Mouse (Mus musculus) adrenal gland, adult (tissue): ENCODE measurements around the gene Matk.

ENCODE experiments used
- DNase-seq, 2 experiments: peaks; one replicate each; pipeline ENCODE4 v3.0.0; 2022 to 2023; ENCODE audit warnings: low spot score in 1 of 2; ENCODE audit not compliant: inconsistent age in 2 of 2

Matk gene

GRCm38 (mm10) chr10:81240876-81241275 lies 11.9 kb upstream of the Matk start:
- peak; percentile 12 to 75 for DNase-seq

- no peak for DNase-seq
Observed at GRCm38 (mm10) chr10:81242021-81242420, 10.7 kb upstream of the Matk start.

- DNase-seq, result no peak
Observed at GRCm38 (mm10) chr10:81244146-81244545, 8.6 kb upstream of the Matk start.

- DNase-seq, result peak; percentile 75 to 92
Observed at GRCm38 (mm10) chr10:81244595-81244994, 8.1 kb upstream of the Matk start.

- DNase-seq, result no peak
Observed at GRCm38 (mm10) chr10:81245166-81245565, 7.6 kb upstream of the Matk start.

- DNase-seq, result no peak
Observed at GRCm38 (mm10) chr10:81247804-81248203, 4.9 kb upstream of the Matk start.

GRCm38 (mm10) chr10:81249442-81249841 lies 3.3 kb upstream of the Matk start:
- no peak for DNase-seq

- DNase-seq, result no peak
Observed at GRCm38 (mm10) chr10:81254886-81255285, 2.2 kb downstream of the Matk start.

GRCm38 (mm10) chr10:81257158-81258039 lies 4.7 kb downstream of the Matk start:
- DNase-seq, result no peak

- no peak for DNase-seq
Observed at GRCm38 (mm10) chr10:81259225-81259884, 6.6 kb downstream of the Matk start.

- DNase-seq, result no peak
Observed at GRCm38 (mm10) chr10:81261025-81261424, 8.3 kb downstream of the Matk start.

- DNase-seq, result no peak
Observed at GRCm38 (mm10) chr10:81265540-81265939, 12.8 kb downstream of the Matk start.

GRCm38 (mm10) chr10:81266211-81267105 lies 13.7 kb downstream of the Matk start, which contains the start of the genes Mrpl54 and Apba3:
Gene Mrpl54 (minus strand): TSS chr10:81266934.
Gene Apba3 (plus strand): TSS chr10:81266960.
- DNase-seq, result peak; percentile 98 to 99

- DNase-seq, result peak; percentile 89 to 96
Observed at GRCm38 (mm10) chr10:81268056-81268455, 15.3 kb downstream of the Matk start.

- DNase-seq, result no peak
Observed at GRCm38 (mm10) chr10:81268643-81269412, 16.1 kb downstream of the Matk start.

- no peak for DNase-seq
Observed at GRCm38 (mm10) chr10:81272356-81272755, 19.6 kb downstream of the Matk start.

GRCm38 (mm10) chr10:81273842-81274241 lies 21.1 kb downstream of the Matk start:
- DNase-seq, result peak; percentile 54 to 78

- no peak for DNase-seq
Observed at GRCm38 (mm10) chr10:81277676-81278075, 24.9 kb downstream of the Matk start.

- DNase-seq, result no peak
Observed at GRCm38 (mm10) chr10:81279496-81279895, 26.8 kb downstream of the Matk start.

GRCm38 (mm10) chr10:81284189-81284588 lies 31.5 kb downstream of the Matk start:
- no peak for DNase-seq
